Mouse (Mus musculus): ENCODE measurements around the gene Dcst2.
A peak's percentile ranks its signal among the peaks of the same experiment; 100 is the strongest.

The Dcst2 gene

DNA sequence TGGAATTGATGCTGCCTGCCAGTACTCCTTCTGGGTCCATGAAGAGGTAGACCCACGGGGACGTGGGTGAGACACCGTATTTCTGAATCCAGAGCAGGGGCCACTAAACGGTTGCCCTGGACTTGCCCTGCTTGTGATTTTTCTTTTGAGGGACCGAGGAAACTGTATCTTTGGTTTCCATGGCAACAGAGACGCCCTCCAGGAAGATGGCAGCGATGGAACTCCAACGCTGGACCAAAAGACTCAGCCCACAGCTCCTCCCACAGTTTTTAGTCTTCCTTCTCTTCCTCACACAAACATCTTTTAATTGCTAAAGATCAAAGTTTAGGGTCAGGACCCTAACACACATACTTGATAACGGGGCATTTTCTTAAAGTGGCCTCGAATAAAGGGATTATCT lies 29.8 kb upstream of the Dcst2 start:
- peak in 1 of 2 experiments; percentile 4 for DNase-seq

DNA sequence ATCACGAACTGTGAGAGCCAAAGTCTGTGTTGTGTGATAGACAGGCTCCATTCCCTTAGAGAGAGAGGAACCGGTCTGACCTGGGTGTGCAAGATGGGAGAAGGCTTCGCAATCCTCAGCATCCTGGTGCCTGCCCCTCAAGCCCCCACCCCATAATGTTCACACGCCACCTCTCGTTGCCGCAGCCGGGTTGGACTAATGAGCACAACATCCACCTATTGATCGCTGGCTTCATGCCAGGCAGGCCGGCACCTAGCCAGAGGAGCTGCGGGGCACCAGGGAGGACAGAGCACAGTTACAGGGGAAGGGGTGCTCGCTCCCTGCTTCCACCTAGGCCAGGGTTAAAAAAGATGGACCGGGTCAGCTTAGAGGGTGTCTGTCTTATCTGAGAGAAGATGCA lies 29.3 kb upstream of the Dcst2 start:
- peak in 1 of 2 experiments; percentile 34 for DNase-seq

DNA sequence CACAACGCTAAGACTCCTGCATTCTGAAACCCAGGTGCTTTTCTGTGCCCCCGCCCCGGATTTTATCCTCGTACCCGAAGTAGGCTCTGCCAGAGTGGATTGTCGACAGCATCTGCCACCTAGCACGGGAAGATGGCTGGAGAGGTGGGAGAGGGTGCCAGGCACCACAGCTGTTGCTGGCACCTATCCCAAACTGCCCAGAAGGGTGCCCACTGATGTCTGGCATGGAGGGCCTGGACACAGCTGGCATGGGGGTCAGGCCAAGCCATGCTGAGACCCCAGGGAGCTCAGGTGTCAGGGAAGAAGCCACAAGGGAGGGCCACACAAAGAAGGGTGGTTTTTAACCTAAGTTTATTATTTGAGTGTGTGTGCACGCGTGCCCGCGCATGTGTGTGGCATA lies 28.7 kb upstream of the Dcst2 start:
- DNase-seq, result peak in 1 of 2 experiments; percentile 9

DNA sequence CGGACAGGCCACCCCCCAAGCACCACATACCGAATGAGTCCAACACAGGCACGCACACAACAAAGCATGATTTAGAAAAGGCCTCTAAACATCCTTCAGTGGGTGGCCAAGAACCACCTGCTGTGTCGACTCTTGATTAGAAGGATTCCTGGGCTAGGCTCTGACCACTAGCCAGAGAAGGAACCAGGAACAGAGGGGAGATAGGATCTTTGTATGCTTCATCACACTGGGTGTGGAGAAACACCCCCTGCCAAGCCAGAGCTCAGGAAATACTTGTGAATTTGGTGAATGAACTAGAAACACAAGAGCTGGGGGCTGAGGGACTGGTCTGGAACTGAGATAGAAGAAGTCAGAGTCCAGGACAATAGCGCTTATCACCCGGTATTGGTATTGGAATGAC lies 25.2 kb upstream of the Dcst2 start:
- DNase-seq, result no peak

DNA sequence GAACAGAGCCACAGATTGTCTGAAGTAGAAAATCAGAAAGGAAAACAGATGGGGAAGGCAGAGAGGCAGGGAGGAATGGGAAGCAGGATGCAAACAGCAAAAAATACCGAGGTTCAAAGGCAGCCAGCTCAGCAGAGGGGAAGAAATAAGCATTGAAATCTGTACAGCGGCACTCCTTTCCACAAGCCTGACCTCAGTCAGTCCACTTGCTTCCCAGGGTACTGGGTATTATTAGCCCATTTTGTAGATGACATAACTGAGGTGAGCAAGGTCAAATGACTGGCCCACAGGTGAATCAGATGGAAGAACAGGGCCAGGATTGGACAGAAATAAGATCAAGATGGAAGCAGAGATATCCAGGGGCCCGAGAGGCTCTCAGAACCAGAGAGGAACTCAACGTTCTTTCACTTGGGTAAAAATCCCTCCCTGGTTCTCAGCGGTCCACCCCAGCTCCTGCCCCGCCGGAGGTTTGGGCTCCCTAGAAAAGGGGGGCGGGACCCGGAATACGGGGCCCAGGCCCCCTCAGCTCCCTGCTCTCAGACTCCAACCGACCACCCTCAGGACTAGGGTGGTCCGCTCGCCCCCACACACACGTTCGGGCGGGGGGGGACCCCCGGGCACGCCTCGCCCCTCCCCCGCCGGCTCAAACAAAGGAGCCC lies 24.6 kb upstream of the Dcst2 start:
- DNase-seq, result no peak

DNA sequence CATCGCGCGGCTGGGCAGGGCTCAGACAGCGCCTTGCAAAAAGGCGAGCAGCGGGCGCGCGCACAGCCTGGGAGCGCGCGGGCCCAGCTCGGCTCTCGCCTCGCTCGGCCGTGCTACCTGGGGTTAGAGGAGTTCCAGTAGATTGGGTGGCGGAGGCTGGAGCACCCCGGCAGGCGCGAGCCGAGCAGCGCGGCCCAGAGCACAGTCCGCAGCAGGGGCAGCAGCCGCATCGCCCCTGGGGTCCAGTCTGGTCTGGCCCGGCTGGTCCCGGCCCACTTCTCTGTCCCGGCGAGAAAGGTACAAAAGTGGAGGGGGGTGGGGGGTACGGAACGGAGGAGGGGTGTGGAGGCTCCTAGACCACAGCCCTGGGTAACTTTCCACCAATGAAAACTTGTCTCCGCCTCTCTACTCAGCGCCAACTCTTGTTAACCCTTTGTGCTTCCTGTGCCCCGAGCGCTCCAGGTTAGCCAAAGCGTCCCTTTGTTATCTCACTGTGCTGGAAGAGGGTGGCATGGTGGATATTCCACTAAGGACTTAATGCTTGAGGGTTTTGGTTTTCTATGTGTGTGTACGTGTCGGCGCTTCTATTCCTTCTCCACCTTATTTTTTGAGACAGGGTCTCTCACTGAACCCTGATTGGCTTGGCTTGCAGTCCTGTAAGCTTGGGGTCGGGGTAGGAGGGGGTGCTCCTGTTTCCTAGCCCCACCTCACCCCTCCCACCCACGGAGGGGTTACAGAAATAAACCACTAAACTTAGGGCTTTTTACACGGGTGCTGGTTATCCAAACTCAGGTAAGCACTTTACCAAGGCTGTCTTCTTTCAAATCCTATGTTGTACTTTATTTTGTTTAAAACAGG lies 23.8 kb upstream of the Dcst2 start, which contains the start of gene Efna4:
TSS of gene Efna4 (minus strand) at position 308 of the 858 bp plus-strand sequence.
- peak in 1 of 2 experiments; percentile 59 for DNase-seq

DNA sequence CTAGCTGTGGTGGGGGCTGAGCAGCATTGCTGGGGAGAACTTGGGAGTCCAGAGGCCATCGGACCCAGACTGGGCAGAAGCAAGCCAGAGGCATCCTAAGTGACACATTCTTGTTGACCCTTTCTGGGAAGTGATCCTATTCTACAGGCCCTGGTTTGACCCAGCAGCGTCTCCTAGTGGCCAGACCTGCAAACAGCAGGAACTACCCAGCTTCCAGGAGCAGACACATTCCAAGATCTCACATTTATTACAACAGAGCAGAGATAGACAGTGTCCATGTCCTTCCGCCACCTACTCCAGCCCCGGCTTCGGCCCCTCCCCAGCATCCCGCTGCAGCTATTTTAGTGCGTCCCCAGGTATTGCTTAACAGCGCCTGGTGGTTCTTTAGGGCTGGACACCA lies 22.4 kb upstream of the Dcst2 start:
- peak; percentile 66 to 74 for DNase-seq

DNA sequence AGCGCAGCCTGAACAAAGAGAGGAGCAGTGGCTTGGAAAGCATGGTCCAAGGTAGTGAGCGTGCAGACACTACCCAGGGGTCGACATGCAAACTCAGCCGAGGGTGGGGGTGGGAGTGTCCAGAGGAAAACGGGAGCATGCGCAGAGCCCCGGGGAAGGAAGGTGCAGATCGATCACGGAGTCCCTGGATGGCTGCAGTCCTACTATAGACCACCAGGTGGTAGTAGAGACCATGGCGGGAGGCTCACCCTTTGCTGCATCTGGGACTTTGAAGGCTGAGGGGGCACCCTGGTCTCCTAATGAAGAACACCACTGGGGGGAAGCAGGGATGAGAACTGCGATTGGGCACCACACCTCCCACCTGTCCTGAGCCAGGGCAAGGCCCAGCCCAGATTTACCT lies 21.3 kb upstream of the Dcst2 start:
- DNase-seq, result peak; percentile 80 to 87

DNA sequence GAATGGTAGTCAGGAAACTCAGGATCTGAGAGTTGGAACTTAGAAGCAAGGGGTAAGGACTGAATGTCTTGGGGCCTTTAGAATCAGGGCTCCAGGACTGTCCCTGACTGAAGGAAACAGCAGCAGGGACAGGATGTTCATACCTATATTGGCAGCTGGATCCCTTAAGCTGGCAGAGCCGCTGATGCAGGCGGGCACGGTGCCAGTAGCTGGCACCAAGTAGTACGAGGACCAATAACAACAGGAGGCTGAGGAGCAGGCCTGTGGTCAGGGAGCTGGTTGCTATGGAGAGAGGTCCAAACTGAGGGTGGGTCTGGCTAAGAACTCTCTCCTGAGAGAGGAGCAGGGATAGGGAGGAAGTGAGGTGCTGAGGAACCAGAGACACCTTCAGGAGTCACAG lies 20.0 kb upstream of the Dcst2 start:
- peak in 1 of 2 experiments; percentile 31 for DNase-seq

DNA sequence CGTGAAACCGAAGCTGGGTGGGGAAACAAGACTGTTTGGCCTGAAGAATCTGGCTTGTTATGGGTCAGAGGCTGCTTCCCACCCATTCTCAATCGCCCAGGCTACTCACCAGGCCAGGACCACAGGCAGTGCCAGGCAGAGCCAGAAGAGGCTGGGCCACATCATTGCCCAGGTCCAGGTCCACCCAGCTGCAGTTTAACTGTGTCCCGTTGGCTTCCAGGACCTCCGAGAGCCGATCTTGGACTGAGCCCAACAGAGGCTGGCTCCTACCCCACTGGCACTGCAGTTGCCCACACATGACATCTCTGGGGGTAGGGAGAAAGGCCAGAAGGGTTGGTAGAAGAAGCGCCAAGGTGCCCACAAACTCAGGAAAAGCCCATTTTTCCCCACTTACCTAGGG lies 18.5 kb upstream of the Dcst2 start:
- DNase-seq, result no peak

DNA sequence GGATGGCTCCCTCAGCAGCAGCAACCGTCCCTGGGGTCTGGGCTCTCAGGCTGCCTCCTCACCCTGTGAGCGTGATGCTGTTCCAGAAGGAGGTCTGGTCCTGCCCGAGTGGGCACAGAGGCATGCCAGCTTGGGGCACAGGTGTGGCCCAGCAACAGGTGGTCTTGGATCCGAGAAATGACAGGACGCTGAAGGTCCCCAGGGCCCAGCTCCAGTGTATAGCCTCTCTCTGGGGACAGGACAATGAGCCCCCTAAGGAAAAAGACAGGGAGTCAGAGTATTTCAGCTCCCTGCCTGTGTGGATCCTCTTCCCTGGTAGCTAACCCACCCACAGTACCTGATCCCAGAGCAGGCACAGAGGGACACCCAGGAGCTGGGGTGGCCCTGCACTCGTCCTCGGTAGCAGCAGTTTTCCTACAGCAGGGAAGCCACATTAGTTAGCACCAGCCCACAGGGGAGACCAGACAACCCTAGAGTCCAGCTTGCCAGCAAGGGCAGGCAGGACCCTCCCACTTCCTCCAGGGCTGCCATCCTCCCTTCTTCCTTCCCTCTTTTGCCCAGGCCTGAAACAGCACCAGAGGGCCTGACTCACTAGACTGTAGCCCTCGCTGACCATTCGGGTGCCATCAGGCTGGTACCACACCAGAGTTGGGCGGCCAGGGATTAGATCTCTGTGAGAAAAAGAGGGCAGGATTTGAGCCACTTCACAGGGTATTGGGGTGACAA lies 14.8 kb upstream of the Dcst2 start:
- DNase-seq, result no peak

DNA sequence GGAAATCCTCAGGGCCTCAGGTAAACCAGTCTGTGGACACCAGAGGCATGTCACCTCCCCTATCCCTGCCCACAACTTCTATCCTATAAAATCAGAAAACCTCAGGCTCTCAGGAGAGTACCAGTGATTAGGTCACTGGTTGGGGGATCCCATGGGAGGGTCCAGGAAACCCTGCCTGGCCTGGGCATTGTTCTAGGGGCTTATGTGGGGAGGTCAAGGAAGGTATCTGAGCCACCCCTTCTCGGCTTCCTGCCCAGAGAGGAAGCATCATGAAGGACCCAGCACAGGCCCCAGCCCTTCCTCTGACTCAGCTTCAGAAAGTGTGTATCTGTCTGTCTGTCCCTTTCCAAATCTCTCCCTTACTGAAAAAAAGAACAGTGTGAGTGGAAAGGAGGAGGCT lies 13.9 kb upstream of the Dcst2 start:
- DNase-seq, result no peak

DNA sequence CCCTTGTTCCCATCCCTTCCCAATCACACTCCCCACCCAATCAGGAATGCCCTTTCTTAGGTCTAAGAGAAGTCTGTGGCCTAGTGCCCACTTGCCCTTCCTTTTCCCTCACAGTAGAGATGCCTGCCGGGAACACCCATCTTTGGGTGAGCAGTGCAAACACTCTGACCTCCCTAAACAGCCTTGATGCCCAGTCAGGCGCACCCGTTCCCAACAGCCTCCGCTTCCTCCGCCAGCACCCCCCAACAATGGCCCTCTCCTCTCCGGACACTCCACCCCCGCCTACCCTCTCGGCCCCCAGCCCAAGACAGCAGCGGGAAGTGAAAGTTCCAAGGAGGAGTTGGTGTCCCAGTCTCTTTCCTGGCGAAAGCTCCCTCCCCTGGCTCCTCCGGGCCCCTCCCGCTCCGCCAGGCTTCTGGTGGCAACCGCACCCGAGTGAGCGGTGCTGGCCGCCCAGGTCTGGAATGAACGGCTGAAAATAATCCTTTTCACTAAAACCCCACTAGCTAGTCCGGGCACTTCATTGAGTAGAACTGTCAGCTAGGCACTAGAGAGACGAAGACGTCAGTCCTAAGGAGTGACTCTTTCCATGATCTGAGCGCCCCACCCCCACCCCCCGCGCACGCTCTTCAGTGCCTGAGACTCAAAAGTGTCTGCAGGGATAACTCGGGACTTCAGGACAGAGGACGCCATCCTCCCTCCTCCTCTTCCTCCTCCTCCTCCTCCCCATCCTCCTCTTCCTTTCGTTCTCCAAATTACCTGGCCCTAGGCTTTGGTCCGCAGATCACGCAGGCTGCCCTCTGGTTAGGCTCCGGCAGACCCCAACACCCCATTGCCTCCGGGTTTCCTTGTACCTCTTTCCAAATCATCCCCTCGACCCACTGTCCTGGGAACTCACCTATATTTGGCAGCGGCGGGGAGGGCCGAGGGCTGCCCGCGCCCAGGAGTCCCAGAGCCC lies 12.6 kb upstream of the Dcst2 start:
- DNase-seq, result peak; percentile 54 to 56

DNA sequence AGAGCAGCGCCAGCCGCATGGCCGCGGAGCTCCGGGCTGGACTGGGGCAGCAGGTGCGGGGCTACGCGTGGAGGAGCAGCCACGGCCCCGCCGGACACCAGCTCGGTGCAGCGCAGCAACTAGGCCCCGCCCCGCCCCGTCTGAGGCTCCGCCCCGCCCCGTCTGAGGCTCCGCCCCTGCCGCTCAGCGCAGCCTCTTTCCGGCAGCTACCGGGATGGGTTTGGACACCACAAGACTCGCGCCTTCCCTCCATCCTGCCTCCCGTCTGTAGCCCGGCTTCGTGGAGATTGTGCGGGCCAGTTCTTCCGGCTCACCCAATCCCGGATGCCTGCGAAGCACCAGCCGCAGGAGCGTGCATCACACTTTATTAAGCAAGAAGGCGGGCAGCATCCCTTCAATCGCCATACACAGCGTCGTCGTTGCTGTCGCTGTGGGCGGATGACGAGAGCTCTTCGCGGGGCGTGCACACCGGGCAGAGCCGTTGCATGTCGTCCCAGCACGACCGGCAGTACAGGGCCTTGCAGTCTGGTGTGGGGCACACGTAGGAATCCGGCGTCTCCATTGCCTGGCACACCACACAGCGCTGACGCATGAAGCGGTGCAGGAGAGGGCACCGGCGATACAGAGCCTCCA lies 11.8 kb upstream of the Dcst2 start, which contains the start of gene Adam15:
TSS of gene Adam15 (minus strand) at position 128 of the 633 bp plus-strand sequence.
- DNase-seq, result peak; percentile 97 to 98

DNA sequence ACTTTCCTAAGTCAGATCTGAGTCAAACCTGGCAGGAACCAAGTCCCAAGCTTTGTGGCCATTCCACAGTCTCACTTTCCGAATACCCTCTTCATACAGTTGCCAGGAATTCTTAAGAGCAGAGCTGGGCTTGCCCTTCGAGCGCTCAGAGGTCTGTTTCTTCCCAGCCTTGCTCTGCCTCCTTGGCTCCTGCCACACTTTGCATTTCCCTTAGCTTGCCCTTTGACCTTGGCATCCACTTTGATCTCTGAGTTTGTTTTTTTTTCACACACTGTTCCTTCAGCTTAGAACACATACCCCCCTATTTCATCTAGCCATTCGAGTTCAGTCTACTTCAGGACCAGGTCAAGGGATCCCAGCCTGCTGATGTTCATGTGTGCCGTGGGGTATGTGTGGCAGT lies 10.5 kb upstream of the Dcst2 start:
- DNase-seq, result no peak

DNA sequence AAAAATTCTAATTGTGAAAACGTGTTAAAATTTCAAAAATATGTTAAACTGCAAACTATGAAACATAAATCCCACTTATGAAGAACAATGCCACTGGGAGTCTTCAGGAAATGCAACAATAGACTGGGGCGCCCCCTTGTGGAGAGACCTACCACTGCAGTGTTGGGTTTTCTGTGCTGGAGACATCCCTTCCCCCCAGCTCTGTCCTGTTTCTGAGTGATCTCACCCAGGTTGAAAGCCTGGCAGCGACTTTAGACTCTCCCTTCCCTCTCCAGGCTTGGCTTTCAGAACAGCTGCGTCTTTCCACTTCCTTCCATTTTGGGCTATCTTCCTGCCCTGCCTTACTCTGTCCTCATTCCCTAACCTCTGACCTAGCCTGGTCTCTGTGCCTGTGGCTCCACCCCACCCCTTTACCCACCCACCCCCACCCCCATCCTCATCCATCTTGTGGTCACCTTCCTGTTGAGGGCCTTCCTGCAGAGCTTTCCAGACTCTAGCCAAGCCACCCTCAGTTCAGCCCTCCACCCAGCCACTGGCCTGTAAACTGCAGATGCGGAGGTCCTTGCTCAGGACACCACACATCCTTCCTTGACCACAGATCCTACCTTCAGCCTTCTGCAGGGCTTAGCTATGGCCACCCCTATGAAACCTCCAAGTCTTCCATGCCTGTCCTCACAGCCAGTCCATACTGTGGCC lies 6.8 kb upstream of the Dcst2 start:
- DNase-seq, result peak; percentile 91 to 93

DNA sequence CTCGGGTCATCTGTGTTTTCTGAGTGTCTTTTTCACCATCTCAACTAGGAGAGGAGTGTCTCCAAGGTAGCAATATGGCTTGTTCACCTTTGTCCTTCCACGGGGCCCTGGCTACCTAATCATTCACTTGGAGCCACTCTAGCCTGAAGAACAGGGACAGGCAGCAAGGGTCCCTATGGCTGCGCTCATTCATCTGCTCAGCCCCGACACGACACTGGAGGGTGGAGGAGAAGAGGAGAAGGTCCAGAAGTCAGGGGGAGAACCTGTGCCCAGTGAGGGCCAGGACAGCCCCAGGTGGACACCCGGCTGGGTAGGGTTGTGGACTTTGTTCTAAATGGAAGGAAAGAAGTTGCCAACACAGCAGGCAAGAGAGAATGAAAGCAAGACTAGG lies 6.3 kb upstream of the Dcst2 start:
- DNase-seq, result no peak

DNA sequence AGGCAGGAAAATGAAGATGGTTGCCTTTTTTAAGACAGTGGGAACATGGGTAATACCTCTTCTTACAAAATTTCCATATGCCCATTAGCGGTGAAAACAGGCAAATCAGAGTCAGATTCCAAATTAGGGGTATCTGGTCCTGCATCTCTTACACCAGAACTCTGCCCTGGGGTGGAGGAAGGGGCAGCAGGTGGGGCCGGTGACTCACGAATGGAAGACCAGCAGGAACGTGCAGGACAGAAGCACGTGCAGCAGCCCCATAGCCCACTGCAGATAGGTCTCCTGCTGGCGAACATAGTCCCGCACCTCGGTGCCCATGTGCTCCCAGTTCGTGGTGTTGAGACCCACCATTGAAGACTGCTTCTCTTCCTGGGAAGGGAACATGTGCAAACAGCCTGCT lies 5.7 kb upstream of the Dcst2 start:
- DNase-seq, result no peak

DNA sequence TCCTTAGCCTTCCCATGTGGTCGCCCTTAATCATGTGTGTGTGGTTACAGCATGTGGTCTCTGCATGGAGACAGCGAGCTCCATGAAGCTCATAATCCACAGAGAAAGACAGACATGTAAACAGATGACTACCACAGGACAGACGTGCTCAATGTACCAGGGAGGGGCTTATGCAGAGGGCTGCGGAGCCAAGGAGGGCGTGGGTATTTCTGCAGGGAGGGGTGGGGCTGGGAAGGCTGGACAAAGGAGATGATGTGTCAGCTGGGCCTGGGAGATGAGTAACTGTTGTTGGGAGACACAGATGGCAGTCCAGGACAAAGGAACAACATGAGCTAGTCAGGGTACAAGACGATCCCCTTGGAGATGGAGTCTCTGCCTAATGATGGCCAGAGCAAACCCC lies 2.1 kb upstream of the Dcst2 start:
- no peak for DNase-seq

DNA sequence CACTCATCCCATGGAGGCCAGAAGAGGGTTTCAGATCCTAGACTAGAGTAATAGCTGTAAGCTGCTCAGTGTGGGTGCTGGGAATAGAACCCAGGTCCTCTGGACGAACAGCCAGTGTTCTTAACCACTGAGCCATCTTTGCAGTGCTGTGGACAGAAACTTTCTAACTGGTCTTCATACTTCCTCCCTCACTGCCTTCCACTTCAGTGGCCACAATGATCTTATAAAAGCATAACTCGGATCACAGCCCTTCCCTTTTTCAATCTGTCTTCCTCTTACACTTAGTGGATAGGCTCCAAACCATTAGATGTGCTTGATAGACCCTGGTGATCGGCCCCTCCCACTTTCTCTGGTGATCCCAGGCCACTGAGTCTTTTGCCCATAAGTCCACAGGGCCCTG lies 1.5 kb upstream of the Dcst2 start:
- no peak for DNase-seq

DNA sequence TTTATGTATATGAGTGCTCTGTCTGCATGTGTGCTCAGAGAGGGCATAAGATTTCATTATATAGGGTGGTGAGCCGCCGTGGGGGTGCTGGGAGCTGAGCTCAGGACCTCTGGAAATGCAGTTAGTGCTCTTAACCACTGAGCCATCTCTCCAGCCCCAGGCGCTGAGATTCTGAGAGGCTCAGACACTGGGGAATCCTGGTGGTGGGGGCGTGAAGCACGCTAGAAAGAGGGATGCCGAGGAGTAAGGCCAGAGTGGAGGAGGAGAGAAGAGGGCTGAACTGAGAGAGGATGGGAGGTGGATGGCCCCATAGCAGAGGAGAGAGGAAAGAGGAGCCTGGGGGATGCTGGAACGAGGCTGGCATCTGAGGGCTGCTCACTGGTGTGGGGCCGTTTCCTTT lies 2.9 kb downstream of the Dcst2 start:
- no peak for DNase-seq

All from cerebellum, postnatal 25 days (tissue).